Mouse (Mus musculus) liver, adult (tissue): Measurements from ENCODE around the gene Klhdc1.

Experiments
- GATA4 ChIP-seq: IDR thresholded peaks from 2 replicates; pipeline ENCODE4 v1.6.1; 2014; ENCODE audit warnings: mild to moderate bottlenecking, low read length; ENCODE audit not compliant: insufficient replicate concordance

The Klhdc1 gene

GRCm38 (mm10) chr12:69262251-69262650 is 21.3 kb downstream of the Klhdc1 start:
- TF ChIP-seq GATA4: no peak

- no peak for TF ChIP-seq GATA4
Observed at GRCm38 (mm10) chr12:69265031-69265430, 24.1 kb downstream of the Klhdc1 start.

GRCm38 (mm10) chr12:69267956-69268632 is 27.1 kb downstream of the Klhdc1 start:
- no peak for TF ChIP-seq GATA4

- no peak for TF ChIP-seq GATA4
Observed at GRCm38 (mm10) chr12:69268956-69269355, 28.0 kb downstream of the Klhdc1 start.

- TF ChIP-seq GATA4: no peak
Observed at GRCm38 (mm10) chr12:69279931-69280469, 39.0 kb downstream of the Klhdc1 start.

GRCm38 (mm10) chr12:69280915-69281314 is 39.9 kb downstream of the Klhdc1 start:
- TF ChIP-seq GATA4: no peak

- no peak for TF ChIP-seq GATA4
Observed at GRCm38 (mm10) chr12:69283146-69283545, 42.2 kb downstream of the Klhdc1 start.

GRCm38 (mm10) chr12:69287535-69287934 is 46.6 kb downstream of the Klhdc1 start:
- TF ChIP-seq GATA4: no peak

GRCm38 (mm10) chr12:69288699-69289098 is 47.7 kb downstream of the Klhdc1 start:
- TF ChIP-seq GATA4: no peak

- TF ChIP-seq GATA4: no peak
Observed at GRCm38 (mm10) chr12:69292401-69292800, 51.4 kb downstream of the Klhdc1 start.

GRCm38 (mm10) chr12:69293815-69294214 is 52.8 kb downstream of the Klhdc1 start:
- no peak for TF ChIP-seq GATA4

GRCm38 (mm10) chr12:69294936-69295335 is 54.0 kb downstream of the Klhdc1 start:
- no peak for TF ChIP-seq GATA4

- TF ChIP-seq GATA4: no peak
Observed at GRCm38 (mm10) chr12:69295651-69296050, 54.7 kb downstream of the Klhdc1 start.

GRCm38 (mm10) chr12:69296511-69297410 is 55.8 kb downstream of the Klhdc1 start, which contains the start of gene Klhdc2:
Gene Klhdc2, plus strand, starts transcription at chr12:69296681.
- TF ChIP-seq GATA4: no peak

- no peak for TF ChIP-seq GATA4
Observed at GRCm38 (mm10) chr12:69297411-69298150, 56.6 kb downstream of the Klhdc1 start.
